Mouse (Mus musculus): ENCODE results near the gene Grm8.

- no peak for TF ChIP-seq MAFK (IDR thresholded peaks at IDR 0.05; ENCODE audit: insufficient read depth, low read depth, low read length)
- no peak for TF ChIP-seq CHD2 (IDR thresholded peaks at IDR 0.05; ENCODE audit: low read depth, low read length)
- TF ChIP-seq ZC3H11A (IDR thresholded peaks at IDR 0.05; ENCODE audit: borderline replicate concordance, low read depth, low read length): no peak
Measured at GRCm38 (mm10) chr6:28169851-28170539, 35.0 kb upstream of the Grm8 start.

Data from ES-E14 (cell line).